Mouse (Mus musculus) lung, adult 2 months (tissue): ENCODE measurements at regions not wholly inside any gene's neighbourhood (a gene's known extent, or its start where the extent isn't known, plus 50 kb on each side); places are given as distances from the start of the nearest gene placed in this dataset.

Experiments
- DNase-seq: peaks from one replicate; pipeline ENCODE4 v3.0.0; 2022
- H3K4me1 ChIP-seq: fragments of 200-500 bp; 2 replicates; pipeline ENCODE4 v1.6.1; 2011; ENCODE audit warnings: low read length; ENCODE audit not compliant: control insufficient read depth, insufficient read depth
- H3K4me3 ChIP-seq: fragments of 200-500 bp; replicated peaks from 2 replicates; pipeline ENCODE3; 2011; ENCODE audit warnings: low read depth, mild to moderate bottlenecking, control low read depth, low read length; ENCODE audit errors: extremely low read depth
- CTCF ChIP-seq: fragments of 200-500 bp; IDR thresholded peaks from 2 replicates; pipeline ENCODE4 v1.5.1; 2011; ENCODE audit warnings: mild to moderate bottlenecking, low read length, control low read depth; ENCODE audit not compliant: insufficient read depth
- POLR2A ChIP-seq: fragments of 200-500 bp; IDR thresholded peaks from 2 replicates; pipeline ENCODE4 v1.6.1; 2011; ENCODE audit warnings: low read depth, mild to moderate bottlenecking, control low read depth, low read length, borderline replicate concordance; ENCODE audit errors: extremely low read depth
- WGBS: fragments of 180-500 bp; shearing (Covaris S2); methylation state at CpG from one replicate; pipeline ENCODE4 v1.1.7; 2018; 5-methylcytosine and 5-hydroxymethylcytosine counted together

GRCm38 (mm10) chr14:120142281-120142680 is 100.0 kb upstream of the Oxgr1 start:
- 62% methylated on average over 4 of the region's 4 CpGs for WGBS
- DNase-seq = no peak
- no peak overlapping the region for H3K4me3 ChIP-seq
- peaks cover 3% of the 10 kb centered on the region; the same call in 1 of the 2 replicates for H3K4me1 ChIP-seq
- TF ChIP-seq POLR2A = no peak
- TF ChIP-seq CTCF = no peak

GRCm38 (mm10) chr14:120144451-120144850 is 102.2 kb upstream of the Oxgr1 start:
- WGBS = 84% methylated on average over 6 of the region's 6 CpGs
- DNase-seq = no peak
- TF ChIP-seq POLR2A = no peak
- no peak for TF ChIP-seq CTCF
- Histone ChIP-seq H3K4me3 (no peak overlapping the region), H3K4me1 (no peaks in the 10 kb centered on the region)

- Histone ChIP-seq H3K4me1 (no peaks in the 10 kb centered on the region), H3K4me3 (no peak overlapping the region)
- TF ChIP-seq POLR2A (no peak), CTCF (no peak)
- DNase-seq = no peak
- WGBS = 90% methylated on average over 11 of the region's 11 CpGs
Observed at GRCm38 (mm10) chr14:120146312-120146711, 104.1 kb upstream of the Oxgr1 start.

GRCm38 (mm10) chr14:120146908-120147770 is 104.9 kb upstream of the Oxgr1 start:
- no peak for DNase-seq
- no peak overlapping the region for H3K4me3 ChIP-seq
- no peak for TF ChIP-seq CTCF
- no peak for TF ChIP-seq POLR2A
- WGBS = 80% methylated on average over 8 of the region's 8 CpGs
- no peaks in the 10 kb centered on the region for H3K4me1 ChIP-seq

GRCm38 (mm10) chr14:120148803-120149202 is 106.6 kb upstream of the Oxgr1 start:
- H3K4me3 ChIP-seq = no peak overlapping the region
- TF ChIP-seq CTCF = no peak
- no peak for TF ChIP-seq POLR2A
- DNase-seq = no peak
- WGBS = 82% methylated on average over 11 of the region's 11 CpGs
- no peaks in the 10 kb centered on the region for H3K4me1 ChIP-seq

- no peak overlapping the region for H3K4me3 ChIP-seq
- no peak for DNase-seq
- no peaks in the 10 kb centered on the region for H3K4me1 ChIP-seq
- WGBS = 86% methylated on average over 11 of the region's 11 CpGs
- no peak for TF ChIP-seq POLR2A
- TF ChIP-seq CTCF = no peak
Observed at GRCm38 (mm10) chr14:120149341-120149741, 107.1 kb upstream of the Oxgr1 start.

- WGBS = 47% methylated on average over 1 of the region's 1 CpGs
Observed at GRCm38 (mm10) chr14:120150589-120150988, 108.4 kb upstream of the Oxgr1 start.

GRCm38 (mm10) chr14:120154413-120154812 is 112.2 kb upstream of the Oxgr1 start:
- peaks cover 5% of the 10 kb centered on the region; the same call in 1 of the 2 replicates for H3K4me1 ChIP-seq
- no peak overlapping the region for H3K4me3 ChIP-seq
- DNase-seq = no peak
- TF ChIP-seq CTCF (no peak), POLR2A (no peak)
- WGBS = 76% methylated on average over 7 of the region's 7 CpGs

More at GRCm38 (mm10) chr14:120150589-120150988, 108.4 kb upstream of the Oxgr1 start:
- no peak for TF ChIP-seq POLR2A
- no peak for TF ChIP-seq CTCF
- H3K4me1 ChIP-seq = peaks cover 4% of the 10 kb centered on the region; the same call in 1 of the 2 replicates
- no peak overlapping the region for H3K4me3 ChIP-seq
- no peak for DNase-seq

GRCm38 (mm10) chr14:120164184-120164583 is 111.3 kb upstream of the Mbnl2 start:
- Histone ChIP-seq H3K4me3 (no peak overlapping the region), H3K4me1 (no peaks in the 10 kb centered on the region)
- WGBS = 58% methylated on average over 2 of the region's 2 CpGs
- DNase-seq = no peak
- TF ChIP-seq CTCF (no peak), POLR2A (no peak)
